Mouse (Mus musculus) forebrain, embryonic 15.5 days (tissue): ENCODE measurements around the gene Gpr108. TPM values are rescaled to one million over a fixed set of nuclear protein-coding genes. Genes with fewer than 3 reads are reported as not detected.

Source experiments
- ATAC-seq: fragments of 200-750 bp; cut with Nextera tagmentation; replicated peaks from 2 replicates; pipeline ENCODE4 v1.8.0; 2017; ENCODE audit warnings: mild to moderate bottlenecking, moderate TSS enrichment, moderate library complexity
- H3K27ac ChIP-seq: fragments of 300-500 bp; sonication (generic); replicated peaks from 2 replicates; pipeline ENCODE4 v1.5.1; 2015; ENCODE audit warnings: mild to moderate bottlenecking, inconsistent platforms
- H3K27me3 ChIP-seq: fragments of 300-500 bp; sonication (generic); 2 replicates; pipeline ENCODE4 v1.6.1; 2015; ENCODE audit warnings: inconsistent platforms
- H3K36me3 ChIP-seq: fragments of 300-500 bp; sonication (generic); 2 replicates; pipeline ENCODE4 v1.6.1; 2015; ENCODE audit warnings: mild to moderate bottlenecking, inconsistent platforms
- H3K4me1 ChIP-seq: fragments of 300-500 bp; sonication (generic); 2 replicates; pipeline ENCODE4 v1.6.1; 2015; ENCODE audit warnings: inconsistent platforms
- H3K4me2 ChIP-seq: fragments of 300-500 bp; sonication (generic); replicated peaks from 2 replicates; pipeline ENCODE4 v1.6.1; 2015; ENCODE audit warnings: mild to moderate bottlenecking, inconsistent platforms
- H3K4me3 ChIP-seq: fragments of 300-500 bp; sonication (generic); 2 replicates; pipeline ENCODE4 v1.5.1; 2015; ENCODE audit warnings: mild to moderate bottlenecking, inconsistent platforms
- H3K9ac ChIP-seq: fragments of 300-500 bp; sonication (generic); replicated peaks from 2 replicates; pipeline ENCODE4 v1.6.1; 2015; ENCODE audit warnings: mild to moderate bottlenecking, inconsistent platforms
- H3K9me3 ChIP-seq: fragments of 300-500 bp; sonication (generic); 2 replicates; pipeline ENCODE4 v1.6.1; 2016; ENCODE audit warnings: inconsistent platforms
- WGBS: fragments of 180-500 bp; shearing (Covaris S2); methylation state at CpG from one replicate; pipeline ENCODE4 v1.1.7; 2015; ENCODE audit warnings: mixed read lengths; 5-methylcytosine and 5-hydroxymethylcytosine counted together
- microRNA-seq: library from miRNA; unstranded; fragments of <30 nt; microRNA quantifications from one replicate; pipeline ENCODE4, GENCODE M21; 2016
- polyA plus RNA-seq: library from polyadenylated mRNA; unstranded; fragments of >200 nt; fragmentation: Nextera tagmentation; extraction: Ambion mirVana; gene quantifications from 2 replicates; pipeline ENCODE4 v1.2.1, GENCODE M21; 2015

Gpr108 gene
- polyA plus RNA-seq, 1 experiment from 2014 or later, result 17.7 TPM

DNA sequence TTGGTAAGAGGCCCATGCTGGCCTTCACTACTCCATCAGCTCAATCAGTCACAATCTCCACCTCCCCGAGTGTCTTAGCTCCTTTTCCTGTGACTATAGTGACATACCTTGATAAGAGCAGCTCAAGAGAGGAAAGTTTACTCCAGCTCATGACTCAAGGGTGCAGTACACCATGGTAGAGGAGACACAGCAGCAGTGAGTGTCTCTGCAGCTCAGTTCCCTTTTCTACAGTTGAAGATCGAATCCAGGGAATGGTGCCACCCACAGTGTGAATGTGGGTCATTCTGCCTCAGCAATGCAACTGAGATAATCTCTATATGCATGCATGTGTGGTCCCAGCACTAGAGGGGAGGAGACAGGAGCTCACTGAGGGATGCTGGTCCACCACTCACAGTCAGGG lies 62.6 kb downstream of the Gpr108 start:
- H3K4me1 ChIP-seq, result no peaks in the 10 kb centered on the region
- no peaks in the 10 kb centered on the region for H3K9me3 ChIP-seq
- H3K27ac ChIP-seq, result no peak overlapping the region
- WGBS, result 67% methylated on average over 2 of the region's 2 CpGs
- H3K4me3 ChIP-seq, result no peak overlapping the region
- ATAC-seq, result no peak
- H3K9ac ChIP-seq, result no peak overlapping the region
- H3K4me2 ChIP-seq, result no peak overlapping the region
- no peaks in the 10 kb centered on the region for H3K36me3 ChIP-seq
- H3K27me3 ChIP-seq, result no peaks in the 10 kb centered on the region

Small RNA genes lying within 50 kb of the gene (microRNA-seq; reads per million reads assigned to microRNA genes)
- not detected for gene Mir6978

Other genes starting within 250 kb of the Gpr108 start
- 0.45 and 0.55 TPM in 2 replicates for gene Pspn, start 248.4 kb downstream of the Gpr108 start, polyA plus RNA-seq
- 80.4 and 81.7 TPM in 2 replicates for gene Gtf2f1, start 237.2 kb downstream of the Gpr108 start, polyA plus RNA-seq
- gene Gm17949, start 237.0 kb downstream of the Gpr108 start, polyA plus RNA-seq, result 0.31 and 0.47 TPM in 2 replicates
- 35.2 and 37.0 TPM in 2 replicates for gene Khsrp, start 216.9 kb downstream of the Gpr108 start, polyA plus RNA-seq
- not detected in 2 replicates for gene Slc25a41, start 206.8 kb downstream of the Gpr108 start, polyA plus RNA-seq
- gene Crb3, start 189.3 kb downstream of the Gpr108 start, polyA plus RNA-seq, result 1.3 and 2.0 TPM in 2 replicates
- gene Slc25a23, start 188.6 kb downstream of the Gpr108 start, polyA plus RNA-seq, result 27.6 and 29.1 TPM in 2 replicates
- 3.9 and 4.4 TPM in 2 replicates for gene Dennd1c, start 169.9 kb downstream of the Gpr108 start, polyA plus RNA-seq
- gene Tubb4a, start 160.7 kb downstream of the Gpr108 start, polyA plus RNA-seq, result 239 and 253 TPM in 2 replicates
- 10.2 and 10.3 TPM in 2 replicates for gene Tnfsf9, start 143.1 kb downstream of the Gpr108 start, polyA plus RNA-seq
- gene Cd70, start 98.7 kb downstream of the Gpr108 start, polyA plus RNA-seq, result 0.28 TPM in 1 of 2 replicates, not detected in the other
- not detected in 2 replicates for gene Tnfsf14, start 54.3 kb downstream of the Gpr108 start, polyA plus RNA-seq
- gene C3, start 20.3 kb downstream of the Gpr108 start, polyA plus RNA-seq, result 0.59 and 0.93 TPM in 2 replicates
- 12.4 and 15.4 TPM in 2 replicates for gene Trip10, start 1.0 kb upstream of the Gpr108 start, polyA plus RNA-seq
- 1.2 and 1.5 TPM in 2 replicates for gene Vav1, start 30.7 kb upstream of the Gpr108 start, polyA plus RNA-seq
- 3.4 and 3.5 TPM in 2 replicates for gene Adgre1, start 110.2 kb upstream of the Gpr108 start, polyA plus RNA-seq